Mouse (Mus musculus) B cell, adult (primary cell): ENCODE data around the gene Il1r2. TPM values are rescaled to one million over a fixed set of nuclear protein-coding genes. Genes with fewer than 3 reads are reported as not detected.

Experiments
- total RNA-seq: library from RNA; stranded (reverse); gene quantifications from 4 replicates; pipeline ENCODE4 v1.2.4, GENCODE M21; 2023; ENCODE audit not compliant: inconsistent age

The Il1r2 gene
- total RNA-seq, result 11.9 to 22.1 TPM (median 16.6 TPM) in 4 replicates

GRCm38 (mm10) chr1:40073779-40074178, at the start of gene Il1r2:
TSS of gene Il1r2 (plus strand) at chr1:40074079.

Other genes with a start within 250 kb of the Il1r2 start
- 219 to 249 TPM (median 239 TPM) in 4 replicates for gene Map4k4, start 173.2 kb upstream of the Il1r2 start, total RNA-seq
- gene Il1r1, start 151.0 kb downstream of the Il1r2 start, total RNA-seq, result 0.12 to 0.15 TPM in 2 of 4 replicates, not detected in the others